Mouse (Mus musculus) heart, adult 2 months (tissue): ENCODE measurements around the gene 4933406M09Rik. TPM values are rescaled to one million over a fixed set of nuclear protein-coding genes. Genes with fewer than 3 reads are reported as not detected.

ENCODE experiments used
- DNase-seq, 2 experiments: peaks; one replicate each; pipeline ENCODE4 v3.0.0; 2021
- H3K27ac ChIP-seq: fragments of 200-600 bp; 2 replicates; pipeline ENCODE4 v1.8.1; 2022
- H3K27me3 ChIP-seq: fragments of 200-500 bp; 2 replicates; pipeline ENCODE4 v1.6.1; 2012; ENCODE audit warnings: mild to moderate bottlenecking, low read length, inconsistent platforms, mixed read lengths; ENCODE audit not compliant: control insufficient read depth, insufficient read depth
- H3K36me3 ChIP-seq: fragments of 200-500 bp; 2 replicates; pipeline ENCODE4 v1.6.1; 2012; ENCODE audit warnings: low read length, inconsistent platforms; ENCODE audit not compliant: control insufficient read depth, insufficient read depth
- H3K4me1 ChIP-seq: fragments of 200-500 bp; 2 replicates; pipeline ENCODE4 v1.6.1; 2011; ENCODE audit warnings: low read length; ENCODE audit not compliant: control insufficient read depth, insufficient read depth
- H3K4me3 ChIP-seq: fragments of 200-600 bp; 2 replicates; pipeline ENCODE4 v1.8.1; 2022
- H3K79me2 ChIP-seq: fragments of 200-500 bp; replicated peaks from 2 replicates; pipeline ENCODE4 v1.6.1; 2012; ENCODE audit warnings: mild to moderate bottlenecking, inconsistent platforms, low read length, moderate library complexity, mixed read lengths; ENCODE audit not compliant: control insufficient read depth, insufficient read depth
- H3K9ac ChIP-seq: fragments of 200-500 bp; 2 replicates; pipeline ENCODE4 v1.6.1; 2012; ENCODE audit warnings: low read depth, mild to moderate bottlenecking, control low read depth, inconsistent platforms, low read length, mixed read lengths
- CTCF ChIP-seq: fragments of 200-600 bp; IDR thresholded peaks from 2 replicates; pipeline ENCODE4 v1.8.1; 2022; ENCODE audit warnings: antibody characterized with exemption, mild to moderate bottlenecking, moderate library complexity
- EP300 ChIP-seq: fragments of 200-500 bp; IDR thresholded peaks from 2 replicates; pipeline ENCODE4 v1.6.1; 2011; ENCODE audit warnings: low read depth, low read length, control low read depth; ENCODE audit not compliant: insufficient read depth
- POLR2A ChIP-seq: fragments of 200-500 bp; IDR thresholded peaks from 2 replicates; pipeline ENCODE4 v1.6.1; 2011; ENCODE audit warnings: mild to moderate bottlenecking, low read depth, low read length, control low read depth; ENCODE audit not compliant: insufficient read depth
- WGBS: fragments of 180-500 bp; shearing (Covaris S2); methylation state at CpG from one replicate; pipeline ENCODE4 v1.1.7; 2018; 5-methylcytosine and 5-hydroxymethylcytosine counted together
- intact Hi-C: fragments of 180-260 bp; cut with DNase I; formaldehyde crosslinking; loops from one replicate; pipeline ENCODE4 v1.15.1; 2025
- polyA plus RNA-seq: library from polyadenylated mRNA; depleted of rRNA; stranded (reverse); fragments of >200 nt; gene quantifications from 2 replicates; pipeline ENCODE4 v1.2.3, GENCODE M21; 2012; rRNA removed
- total RNA-seq, 2 experiments: library from RNA; stranded (reverse); gene quantifications; 2 replicates each; pipeline ENCODE4 v1.2.3; 2021

4933406M09Rik gene
- total and polyA plus RNA-seq, 3 experiments = not detected

GRCm38 (mm10) chr1:134433473-134433872 is 47.7 kb downstream of the 4933406M09Rik start:
- 88% methylated on average over 4 of the region's 4 CpGs for WGBS
- intact Hi-C loops = no loop called here
- Histone ChIP-seq H3K4me1 (no peaks in the 10 kb centered on the region; the same call in 1 of the 2 replicates), H3K4me3 (no peak overlapping the region), H3K27me3 (no peaks in the 10 kb centered on the region), H3K36me3 (no peaks in the 10 kb centered on the region; the same call in 1 of the 2 replicates), H3K27ac (no peak overlapping the region), H3K9ac (no peak overlapping the region), H3K79me2 (no peaks in the 10 kb centered on the region)
- no peak for DNase-seq
- TF ChIP-seq EP300 (no peak), CTCF (no peak), POLR2A (no peak)

GRCm38 (mm10) chr1:134435414-134435813 is 49.7 kb downstream of the 4933406M09Rik start:
- H3K36me3 ChIP-seq = no peaks in the 10 kb centered on the region; the same call in 1 of the 2 replicates
- no peak overlapping the region for H3K27ac ChIP-seq
- intact Hi-C loops = no loop called here
- no peak overlapping the region for H3K9ac ChIP-seq
- WGBS = 36% methylated on average over 4 of the region's 4 CpGs
- H3K79me2 ChIP-seq = no peaks in the 10 kb centered on the region
- no peaks in the 10 kb centered on the region for H3K27me3 ChIP-seq
- no peak for DNase-seq
- no peak overlapping the region for H3K4me3 ChIP-seq
- TF ChIP-seq CTCF (peak; percentile 67), POLR2A (no peak)
- no peaks in the 10 kb centered on the region; the same call in 1 of the 2 replicates for H3K4me1 ChIP-seq

- TF ChIP-seq POLR2A (no peak), EP300 (no peak), CTCF (no peak)
- Histone ChIP-seq H3K27ac (no peak overlapping the region), H3K36me3 (no peaks in the 10 kb centered on the region), H3K79me2 (no peaks in the 10 kb centered on the region), H3K4me3 (no peak overlapping the region), H3K9ac (no peak overlapping the region), H3K27me3 (no peaks in the 10 kb centered on the region), H3K4me1 (no peaks in the 10 kb centered on the region; the same call in 1 of the 2 replicates)
- 84% methylated on average over 6 of the region's 6 CpGs for WGBS
- intact Hi-C loops = no loop called here
- DNase-seq = no peak
Measured at GRCm38 (mm10) chr1:134440437-134440836, 54.7 kb downstream of the 4933406M09Rik start.

Other genes starting within 250 kb of the 4933406M09Rik start
- gene Chil1, start 203.8 kb upstream of the 4933406M09Rik start, total RNA-seq = under 1 TPM; 0.94 to 0.96 TPM
- 1.7 and 2.7 TPM in 2 replicates for gene Chil1, start 203.8 kb upstream of the 4933406M09Rik start, polyA plus RNA-seq
- not detected for gene Mybph, start 192.5 kb upstream of the 4933406M09Rik start, total RNA-seq
- 0.16 and 0.18 TPM in 2 replicates for gene Mybph, start 192.5 kb upstream of the 4933406M09Rik start, polyA plus RNA-seq
- gene Adora1, start 150.5 kb upstream of the 4933406M09Rik start, total RNA-seq = 10 to 100 TPM in 1 of 2 experiments, 1 to 10 TPM in 1; 9.6 to 15.0 TPM
- 18.6 and 19.4 TPM in 2 replicates for gene Adora1, start 150.5 kb upstream of the 4933406M09Rik start, polyA plus RNA-seq
- not detected for gene Myog, start 96.0 kb upstream of the 4933406M09Rik start, total RNA-seq
- gene Myog, start 96.0 kb upstream of the 4933406M09Rik start, polyA plus RNA-seq = not detected in 2 replicates
- under 1 TPM; 0.80 to 0.94 TPM for gene Ppfia4, start 53.0 kb upstream of the 4933406M09Rik start, total RNA-seq
- 4.4 and 4.9 TPM in 2 replicates for gene Ppfia4, start 53.0 kb upstream of the 4933406M09Rik start, polyA plus RNA-seq
- 10 to 100 TPM; 17.8 to 18.7 TPM for gene Tmem183a, start 24.0 kb upstream of the 4933406M09Rik start, total RNA-seq
- 22.9 and 45.8 TPM in 2 replicates for gene Tmem183a, start 24.0 kb upstream of the 4933406M09Rik start, polyA plus RNA-seq
- gene Cyb5r1, start 19.6 kb downstream of the 4933406M09Rik start, total RNA-seq = 10 to 100 TPM; 21.0 to 24.1 TPM
- 41.8 and 42.8 TPM in 2 replicates for gene Cyb5r1, start 19.6 kb downstream of the 4933406M09Rik start, polyA plus RNA-seq
- 100 to 1,000 TPM; 140 TPM for gene Adipor1, start 29.4 kb downstream of the 4933406M09Rik start, total RNA-seq
- gene Adipor1, start 29.4 kb downstream of the 4933406M09Rik start, polyA plus RNA-seq = 148 and 177 TPM in 2 replicates
- gene Klhl12, start 69.6 kb downstream of the 4933406M09Rik start, total RNA-seq = 10 to 100 TPM; 20.2 to 21.8 TPM
- 9.3 and 15.7 TPM in 2 replicates for gene Klhl12, start 69.6 kb downstream of the 4933406M09Rik start, polyA plus RNA-seq
- 1 to 10 TPM; 8.6 to 9.1 TPM for gene Rabif, start 108.7 kb downstream of the 4933406M09Rik start, total RNA-seq
- gene Rabif, start 108.7 kb downstream of the 4933406M09Rik start, polyA plus RNA-seq = 9.1 and 14.9 TPM in 2 replicates
- gene Mgat4e, start 163.7 kb downstream of the 4933406M09Rik start, total RNA-seq = not detected
- 0.20 TPM in 1 of 2 replicates, not detected in the other for gene Mgat4e, start 163.7 kb downstream of the 4933406M09Rik start, polyA plus RNA-seq
- gene Kdm5b, start 174.2 kb downstream of the 4933406M09Rik start, total RNA-seq = 10 to 100 TPM; 11.6 to 13.2 TPM
- 3.3 and 7.0 TPM in 2 replicates for gene Kdm5b, start 174.2 kb downstream of the 4933406M09Rik start, polyA plus RNA-seq